Mouse (Mus musculus) hindbrain, embryonic 16.5 days (tissue): ENCODE data around the gene Wscd2. TPM values are rescaled to one million over a fixed set of nuclear protein-coding genes. Genes with fewer than 3 reads are reported as not detected.
A peak's percentile ranks its signal among the peaks of the same experiment; 100 is the strongest.

Experiments
- ATAC-seq: fragments of 200-750 bp; cut with Nextera tagmentation; 2 replicates; pipeline ENCODE4 v1.8.0; 2017; ENCODE audit warnings: moderate TSS enrichment, moderate library complexity
- H3K27ac ChIP-seq: fragments of 300-500 bp; sonication (generic); 2 replicates; pipeline ENCODE4 v1.5.1; 2014; ENCODE audit warnings: low read depth, mild to moderate bottlenecking, control low read depth, low read length, moderate library complexity
- H3K27me3 ChIP-seq: fragments of 300-500 bp; sonication (generic); replicated peaks from 2 replicates; pipeline ENCODE4 v1.6.1; 2014; ENCODE audit warnings: low read length; ENCODE audit not compliant: control insufficient read depth, insufficient read depth
- H3K36me3 ChIP-seq: fragments of 300-500 bp; sonication (generic); 2 replicates; pipeline ENCODE4 v1.6.1; 2014; ENCODE audit warnings: mild to moderate bottlenecking, low read length, moderate library complexity, mixed read lengths; ENCODE audit not compliant: control insufficient read depth, insufficient read depth
- H3K4me1 ChIP-seq: fragments of 300-500 bp; sonication (generic); 2 replicates; pipeline ENCODE4 v1.6.1; 2014; ENCODE audit warnings: low read depth, low read length; ENCODE audit not compliant: control insufficient read depth, insufficient read depth
- H3K4me2 ChIP-seq: fragments of 300-500 bp; sonication (generic); 2 replicates; pipeline ENCODE4 v1.6.1; 2014; ENCODE audit warnings: mild to moderate bottlenecking, low read length, control low read depth, moderate library complexity
- H3K4me3 ChIP-seq: fragments of 300-500 bp; sonication (generic); 2 replicates; pipeline ENCODE4 v1.5.1; 2014; ENCODE audit warnings: mild to moderate bottlenecking, low read length, control low read depth, moderate library complexity
- H3K9ac ChIP-seq: fragments of 300-500 bp; sonication (generic); 2 replicates; pipeline ENCODE4 v1.6.1; 2014; ENCODE audit warnings: low read depth, mild to moderate bottlenecking, control low read depth, low read length, moderate library complexity
- H3K9me3 ChIP-seq: fragments of 300-500 bp; sonication (generic); 2 replicates; pipeline ENCODE4 v1.6.1; 2014; ENCODE audit warnings: mild to moderate bottlenecking, low read length, moderate library complexity; ENCODE audit not compliant: control insufficient read depth
- WGBS: fragments of 180-500 bp; shearing (Covaris S2); extraction: QIAGEN DNeasy Blood & Tissue Kit; methylation state at CpG from one replicate; pipeline ENCODE4 v1.1.7; 2014; 5-methylcytosine and 5-hydroxymethylcytosine counted together
- polyA plus RNA-seq: library from polyadenylated mRNA; unstranded; fragments of >200 nt; fragmentation: Nextera tagmentation; extraction: Ambion mirVana; gene quantifications from 2 replicates; pipeline ENCODE4 v1.2.1, GENCODE M21; 2015

The Wscd2 gene
- polyA plus RNA-seq, 1 experiment from 2014 or later: 13.3 TPM

DNA sequence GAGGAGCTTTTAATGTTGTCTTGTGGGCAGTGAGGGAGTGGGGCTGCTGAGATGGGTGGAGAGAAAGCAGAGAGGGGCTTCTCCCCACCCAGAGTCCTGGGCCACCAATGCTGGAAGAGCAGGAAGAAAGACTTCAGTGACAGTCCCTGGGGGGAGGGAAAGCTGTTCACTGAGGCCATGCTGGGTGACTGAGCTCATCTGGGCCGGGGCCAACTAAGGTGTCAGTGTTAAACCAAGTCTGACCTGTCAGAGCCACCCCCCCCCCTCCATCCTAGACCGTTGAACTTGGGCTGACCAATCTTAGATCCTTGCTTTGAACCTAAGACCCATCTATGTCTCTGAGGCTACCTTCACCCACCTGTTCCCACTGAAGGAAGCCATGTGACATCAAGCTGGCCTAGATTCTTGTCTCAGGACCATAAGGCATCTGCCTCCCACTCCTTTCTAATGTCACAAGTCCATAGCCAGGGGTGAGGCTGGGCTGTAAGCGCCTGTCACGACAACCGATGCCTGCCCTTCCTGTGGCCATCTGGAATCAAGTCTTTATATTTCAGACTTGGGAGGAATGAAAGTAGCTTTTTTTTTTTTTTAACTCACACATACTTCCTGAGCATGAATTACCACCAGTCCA is 100.0 kb downstream of the Wscd2 start:
- peaks cover 25% of the 10 kb centered on the region for H3K4me1 ChIP-seq
- no peak for ATAC-seq
- 69% methylated on average over 5 of the region's 5 CpGs for WGBS
- no peaks in the 10 kb centered on the region for H3K27me3 ChIP-seq
- H3K9me3 ChIP-seq: no peaks in the 10 kb centered on the region
- H3K9ac ChIP-seq: no peak overlapping the region
- no peak overlapping the region for H3K4me3 ChIP-seq
- H3K36me3 ChIP-seq: peaks cover 2% of the 10 kb centered on the region; the same call in 1 of the 2 replicates
- no peak overlapping the region for H3K27ac ChIP-seq
- H3K4me2 ChIP-seq: no peak overlapping the region

GRCm38 (mm10) chr5:113591166-113591565 is 101.0 kb downstream of the Wscd2 start:
- H3K27me3 ChIP-seq: no peaks in the 10 kb centered on the region
- H3K27ac ChIP-seq: peak overlapping the region; percentile 84
- H3K4me1 ChIP-seq: peaks cover 25% of the 10 kb centered on the region
- H3K4me2 ChIP-seq: no peak overlapping the region
- peak overlapping the region; percentile 17; the same call in 1 of the 2 replicates for H3K9ac ChIP-seq
- WGBS: 5% methylated on average over 3 of the region's 3 CpGs
- no peaks in the 10 kb centered on the region for H3K9me3 ChIP-seq
- H3K36me3 ChIP-seq: peaks cover 2% of the 10 kb centered on the region; the same call in 1 of the 2 replicates
- no peak overlapping the region for H3K4me3 ChIP-seq
- peak; percentile 5; the same call in 1 of the 2 replicates for ATAC-seq

- H3K4me2 ChIP-seq: no peak overlapping the region
- 7% methylated on average over 6 of the region's 6 CpGs for WGBS
- peaks cover 2% of the 10 kb centered on the region; the same call in 1 of the 2 replicates for H3K36me3 ChIP-seq
- ATAC-seq: peak; percentile 93
- H3K9ac ChIP-seq: peak overlapping the region; percentile 17; the same call in 1 of the 2 replicates
- H3K4me3 ChIP-seq: no peak overlapping the region
- no peaks in the 10 kb centered on the region for H3K9me3 ChIP-seq
- H3K4me1 ChIP-seq: peaks cover 25% of the 10 kb centered on the region
- H3K27me3 ChIP-seq: no peaks in the 10 kb centered on the region
- peak overlapping the region; percentile 84 for H3K27ac ChIP-seq
Measured at GRCm38 (mm10) chr5:113591751-113592230, 101.7 kb downstream of the Wscd2 start.

GRCm38 (mm10) chr5:113593911-113594705 is 104.0 kb downstream of the Wscd2 start:
- Histone ChIP-seq H3K27ac (no peak overlapping the region; the same call in 1 of the 2 replicates), H3K9me3 (no peaks in the 10 kb centered on the region), H3K9ac (no peak overlapping the region), H3K36me3 (no peaks in the 10 kb centered on the region), H3K27me3 (no peaks in the 10 kb centered on the region), H3K4me3 (no peak overlapping the region), H3K4me2 (no peak overlapping the region), H3K4me1 (peaks cover 25% of the 10 kb centered on the region)
- ATAC-seq: no peak
- 93% methylated on average over 6 of the region's 6 CpGs for WGBS

GRCm38 (mm10) chr5:113596252-113596651 is 106.1 kb downstream of the Wscd2 start:
- H3K9ac ChIP-seq: no peak overlapping the region
- peaks cover 20% of the 10 kb centered on the region for H3K4me1 ChIP-seq
- H3K4me3 ChIP-seq: no peak overlapping the region
- no peaks in the 10 kb centered on the region for H3K36me3 ChIP-seq
- no peak overlapping the region for H3K4me2 ChIP-seq
- no peaks in the 10 kb centered on the region for H3K27me3 ChIP-seq
- ATAC-seq: no peak
- 84% methylated on average over 9 of the region's 9 CpGs for WGBS
- no peaks in the 10 kb centered on the region for H3K9me3 ChIP-seq
- no peak overlapping the region for H3K27ac ChIP-seq

DNA sequence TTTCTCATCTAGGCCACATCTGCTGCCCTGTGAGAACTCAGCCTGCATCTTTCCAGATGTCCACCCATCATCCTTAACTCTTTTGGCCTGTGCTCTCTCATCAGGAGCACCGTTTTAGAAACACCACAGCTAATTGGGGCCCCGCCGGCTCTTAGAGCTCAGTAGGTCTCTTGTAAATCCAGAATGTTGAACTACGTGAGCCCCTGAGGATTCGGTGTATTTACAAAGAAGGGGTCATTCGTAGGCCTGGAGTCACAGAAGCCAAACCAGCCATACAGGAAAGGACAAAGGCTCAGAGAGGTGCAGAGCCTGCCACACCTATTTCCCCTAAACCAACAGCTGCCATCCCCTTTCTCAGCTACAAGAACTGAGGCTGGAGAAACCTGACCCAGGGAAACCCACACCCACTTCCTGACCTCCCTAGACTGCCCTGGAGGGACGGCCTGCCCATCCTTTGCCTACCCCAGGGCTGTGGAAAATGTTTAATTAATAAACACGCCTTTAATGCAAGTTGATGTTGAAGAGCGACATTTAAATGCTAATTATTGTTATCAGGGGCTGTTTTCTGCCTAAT is 106.7 kb downstream of the Wscd2 start:
- Histone ChIP-seq H3K4me2 (no peak overlapping the region), H3K36me3 (no peaks in the 10 kb centered on the region), H3K4me1 (peaks cover 14% of the 10 kb centered on the region), H3K4me3 (no peak overlapping the region), H3K27me3 (no peaks in the 10 kb centered on the region), H3K27ac (no peak overlapping the region), H3K9ac (no peak overlapping the region), H3K9me3 (no peaks in the 10 kb centered on the region)
- no peak for ATAC-seq
- 69% methylated on average over 9 of the region's 9 CpGs for WGBS

- H3K27ac ChIP-seq: peak overlapping the region; percentile 33; the same call in 1 of the 2 replicates
- no peak overlapping the region for H3K4me3 ChIP-seq
- no peaks in the 10 kb centered on the region for H3K9me3 ChIP-seq
- H3K4me2 ChIP-seq: no peak overlapping the region
- H3K36me3 ChIP-seq: no peaks in the 10 kb centered on the region
- ATAC-seq: no peak
- no peak overlapping the region for H3K9ac ChIP-seq
- no peaks in the 10 kb centered on the region; the same call in 1 of the 2 replicates for H3K4me1 ChIP-seq
- H3K27me3 ChIP-seq: no peaks in the 10 kb centered on the region
- 74% methylated on average over 3 of the region's 3 CpGs for WGBS
Measured at GRCm38 (mm10) chr5:113600181-113600580, 110.0 kb downstream of the Wscd2 start.

- Histone ChIP-seq H3K27me3 (no peaks in the 10 kb centered on the region), H3K4me2 (no peak overlapping the region), H3K36me3 (no peaks in the 10 kb centered on the region), H3K9me3 (no peaks in the 10 kb centered on the region), H3K27ac (no peak overlapping the region; the same call in 1 of the 2 replicates), H3K4me3 (no peak overlapping the region), H3K4me1 (no peaks in the 10 kb centered on the region), H3K9ac (no peak overlapping the region)
- ATAC-seq: no peak
- 64% methylated on average over 4 of the region's 4 CpGs for WGBS
Measured at GRCm38 (mm10) chr5:113600803-113601202, 110.7 kb downstream of the Wscd2 start.

GRCm38 (mm10) chr5:113603471-113603870 is 113.3 kb downstream of the Wscd2 start:
- H3K4me2 ChIP-seq: no peak overlapping the region
- no peak for ATAC-seq
- no peak overlapping the region for H3K9ac ChIP-seq
- H3K27me3 ChIP-seq: no peaks in the 10 kb centered on the region
- 70% methylated on average over 9 of the region's 9 CpGs for WGBS
- H3K9me3 ChIP-seq: no peaks in the 10 kb centered on the region
- H3K4me1 ChIP-seq: peaks cover 9% of the 10 kb centered on the region
- H3K36me3 ChIP-seq: no peaks in the 10 kb centered on the region
- H3K4me3 ChIP-seq: no peak overlapping the region
- no peak overlapping the region for H3K27ac ChIP-seq
